Mouse (Mus musculus) hindbrain, embryonic 10.5 days (tissue): ENCODE data around the gene Gltp. TPM values are rescaled to one million over a fixed set of nuclear protein-coding genes. Genes with fewer than 3 reads are reported as not detected.
A peak's percentile ranks its signal among the peaks of the same experiment; 100 is the strongest.

Experiments
- DNase-seq: peaks from one replicate; pipeline ENCODE4 v3.0.0-alpha.2; 2017; ENCODE audit warnings: low spot score
- H3K27ac ChIP-seq: fragments of 300-500 bp; sonication (generic); 2 replicates; pipeline ENCODE4 v1.5.1; 2016; ENCODE audit warnings: mild to moderate bottlenecking, moderate library complexity
- H3K27me3 ChIP-seq: fragments of 300-500 bp; sonication (generic); 2 replicates; pipeline ENCODE4 v1.6.1; 2016; ENCODE audit warnings: mild to moderate bottlenecking; ENCODE audit not compliant: poor library complexity, insufficient read depth, severe bottlenecking
- H3K36me3 ChIP-seq: fragments of 300-500 bp; sonication (generic); 2 replicates; pipeline ENCODE4 v1.6.1; 2016; ENCODE audit warnings: mild to moderate bottlenecking, moderate library complexity
- H3K4me1 ChIP-seq: fragments of 300-500 bp; sonication (generic); replicated peaks from 2 replicates; pipeline ENCODE4 v1.6.1; 2016; ENCODE audit warnings: mild to moderate bottlenecking
- H3K4me3 ChIP-seq: fragments of 300-500 bp; sonication (generic); 2 replicates; pipeline ENCODE4 v1.5.1; 2016; ENCODE audit warnings: mild to moderate bottlenecking, moderate library complexity
- H3K9me3 ChIP-seq: fragments of 300-500 bp; sonication (generic); 2 replicates; pipeline ENCODE4 v1.6.1; 2016; ENCODE audit warnings: mild to moderate bottlenecking, moderate library complexity
- WGBS: fragments of 180-500 bp; shearing (Covaris S2); methylation state at CpG from one replicate; pipeline ENCODE4 v1.1.7; 2016; 5-methylcytosine and 5-hydroxymethylcytosine counted together
- polyA plus RNA-seq: library from polyadenylated mRNA; unstranded; fragments of >200 nt; fragmentation: Nextera tagmentation; extraction: Ambion mirVana; gene quantifications from 2 replicates; pipeline ENCODE4 v1.2.1, GENCODE M21; 2016

Gene Gltp
- 80.4 and 90.3 TPM in 2 replicates for polyA plus RNA-seq

- DNase-seq = peak; percentile 91
- H3K9me3 ChIP-seq = no peaks in the 10 kb centered on the region
- peaks cover 39% of the 10 kb centered on the region for H3K4me1 ChIP-seq
- no peaks in the 10 kb centered on the region for H3K36me3 ChIP-seq
- H3K27ac ChIP-seq = peak within 1 kb of the TSS; percentile 90
- WGBS = 3% methylated on average over 75 of the region's 75 CpGs
- H3K27me3 ChIP-seq = peaks cover 5% of the 10 kb centered on the region; the same call in 1 of the 2 replicates
- peak within 1 kb of the TSS; percentile 90 for H3K4me3 ChIP-seq
Measured at GRCm38 (mm10) chr5:114690633-114691567, at the start of gene Gltp. Gltp (minus strand) TSS chr5:114690984.

- Histone ChIP-seq H3K27me3 (no peaks in the 10 kb centered on the region), H3K36me3 (peaks cover 96% of the 10 kb centered on the region), H3K27ac (no peak overlapping the region), H3K4me1 (peaks cover 3% of the 10 kb centered on the region; the same call in 1 of the 2 replicates), H3K4me3 (no peak overlapping the region), H3K9me3 (no peaks in the 10 kb centered on the region)
- DNase-seq = no peak
- 88% methylated on average over 12 of the region's 12 CpGs for WGBS
Measured at GRCm38 (mm10) chr5:114738707-114739241, 48.0 kb upstream of the Gltp start.

DNA sequence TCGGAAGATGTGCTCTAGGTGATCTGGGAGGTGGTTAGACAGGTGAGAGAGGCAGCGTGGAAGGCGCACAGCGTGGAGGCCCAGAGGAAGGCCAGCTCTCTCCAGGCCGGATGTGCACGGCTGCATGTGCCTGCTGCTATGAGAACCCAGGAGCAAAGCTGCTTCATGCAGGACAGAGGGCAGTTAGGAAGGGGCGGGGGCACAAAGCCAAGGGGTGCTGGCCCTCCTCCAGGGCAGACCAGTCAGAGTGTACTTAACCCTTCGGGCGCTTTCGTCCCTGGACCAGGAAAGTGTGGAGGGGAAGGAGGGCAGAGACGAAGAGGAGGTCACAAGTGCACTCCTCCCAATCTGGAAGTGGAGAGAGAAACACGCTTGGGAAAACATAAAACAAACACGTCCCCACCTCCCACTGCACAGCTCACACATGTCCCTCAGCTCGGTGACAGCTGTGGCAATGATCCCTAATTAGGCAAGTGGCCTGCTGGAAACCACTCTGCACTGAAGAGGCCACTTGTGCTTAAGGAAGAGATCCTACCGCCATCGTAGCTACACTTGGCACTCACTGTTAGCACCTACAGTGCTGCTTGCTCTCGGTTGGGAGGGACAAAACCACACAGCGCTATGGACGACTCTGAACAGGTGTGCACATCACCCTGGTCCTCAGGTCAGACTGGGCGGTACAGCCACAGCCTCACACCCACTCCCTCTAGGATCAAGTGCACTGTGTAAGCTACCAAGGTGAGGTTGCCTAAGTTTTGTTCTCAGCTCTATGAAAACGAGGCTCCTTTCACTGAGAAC lies 46.5 kb upstream of the Gltp start:
- H3K4me3 ChIP-seq = no peak overlapping the region
- H3K27me3 ChIP-seq = no peaks in the 10 kb centered on the region
- no peaks in the 10 kb centered on the region for H3K9me3 ChIP-seq
- H3K27ac ChIP-seq = no peak overlapping the region
- WGBS = 87% methylated on average over 21 of the region's 21 CpGs
- H3K4me1 ChIP-seq = peaks cover 3% of the 10 kb centered on the region; the same call in 1 of the 2 replicates
- peaks cover 95% of the 10 kb centered on the region for H3K36me3 ChIP-seq
- no peak for DNase-seq

DNA sequence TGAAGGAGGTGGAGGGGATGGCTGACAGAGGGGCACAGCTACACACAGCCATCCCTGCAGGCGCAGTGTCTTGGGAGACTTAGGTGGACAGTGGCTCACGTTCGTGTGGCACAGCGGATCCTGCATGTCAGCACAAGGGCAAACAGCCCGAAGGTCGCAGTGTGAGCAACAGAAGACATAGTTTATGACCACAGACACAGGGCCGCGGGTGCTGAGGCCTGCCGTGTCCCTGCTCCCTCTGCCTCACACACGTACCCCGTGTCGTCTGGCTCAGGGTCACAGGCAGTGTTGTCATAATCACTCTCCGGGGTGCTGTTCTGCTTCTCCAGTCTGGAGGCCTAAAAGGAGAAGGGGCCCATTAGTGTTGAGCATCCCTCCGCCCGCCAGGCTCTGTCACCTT lies 42.8 kb upstream of the Gltp start:
- Histone ChIP-seq H3K27me3 (no peaks in the 10 kb centered on the region), H3K4me1 (peaks cover 2% of the 10 kb centered on the region; the same call in 1 of the 2 replicates), H3K27ac (no peak overlapping the region), H3K9me3 (no peaks in the 10 kb centered on the region), H3K36me3 (peaks cover 97% of the 10 kb centered on the region), H3K4me3 (no peak overlapping the region)
- DNase-seq = no peak
- 96% methylated on average over 15 of the region's 15 CpGs for WGBS

DNA sequence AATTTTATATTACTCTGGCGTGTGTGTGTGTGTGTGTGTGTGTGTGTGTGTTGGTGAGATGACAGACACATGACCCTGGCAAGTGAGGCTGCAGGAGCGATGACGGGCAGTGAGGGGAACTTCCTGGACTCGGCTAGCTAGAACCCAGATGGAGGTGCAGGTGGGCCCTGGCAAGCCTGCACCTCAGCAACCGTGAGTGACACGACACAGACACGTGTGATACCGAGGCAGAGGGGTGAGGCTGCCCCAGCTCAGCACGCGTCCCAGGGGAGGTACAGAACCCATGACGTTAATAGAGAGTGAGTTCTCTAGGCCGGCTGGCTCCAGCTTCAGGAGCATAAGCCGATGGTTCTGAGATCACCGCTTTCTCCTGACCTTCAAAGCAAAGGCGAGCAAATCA lies 41.2 kb upstream of the Gltp start:
- H3K9me3 ChIP-seq = no peaks in the 10 kb centered on the region
- H3K4me3 ChIP-seq = no peak overlapping the region
- no peak for DNase-seq
- H3K36me3 ChIP-seq = peaks cover 97% of the 10 kb centered on the region
- no peaks in the 10 kb centered on the region for H3K4me1 ChIP-seq
- 91% methylated on average over 15 of the region's 15 CpGs for WGBS
- no peak overlapping the region for H3K27ac ChIP-seq
- no peaks in the 10 kb centered on the region for H3K27me3 ChIP-seq

DNA sequence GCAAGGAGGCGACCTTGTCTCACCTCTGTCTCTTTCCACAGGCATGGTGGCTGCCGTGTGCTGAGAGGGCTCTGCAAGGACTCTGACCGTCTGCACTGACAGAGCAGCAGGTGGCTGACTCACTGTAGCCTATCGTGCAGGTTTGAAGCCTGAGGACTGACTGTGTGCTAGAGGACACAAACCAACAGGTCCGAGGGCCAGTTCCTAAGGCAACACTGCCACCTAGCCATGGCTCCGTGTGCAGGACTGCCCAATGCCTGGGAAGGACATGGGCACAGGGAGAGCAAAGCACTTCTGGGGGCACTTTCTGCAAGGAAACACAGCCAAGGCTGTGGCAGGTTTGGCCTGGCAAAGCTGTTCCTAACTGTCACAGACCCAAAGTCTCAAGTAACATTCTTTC lies 40.7 kb upstream of the Gltp start:
- Histone ChIP-seq H3K27ac (no peak overlapping the region), H3K4me1 (no peaks in the 10 kb centered on the region), H3K36me3 (peaks cover 92% of the 10 kb centered on the region), H3K4me3 (no peak overlapping the region), H3K27me3 (no peaks in the 10 kb centered on the region), H3K9me3 (no peaks in the 10 kb centered on the region)
- WGBS = 68% methylated on average over 6 of the region's 6 CpGs
- no peak for DNase-seq

- H3K27ac ChIP-seq = no peak overlapping the region
- H3K36me3 ChIP-seq = peaks cover 92% of the 10 kb centered on the region
- H3K27me3 ChIP-seq = no peaks in the 10 kb centered on the region
- DNase-seq = peak; percentile 30
- no peaks in the 10 kb centered on the region for H3K9me3 ChIP-seq
- 0 out of 2 replicates have a peak, but pooled peaks cover 5% of the 10 kb centered on the region for H3K4me1 ChIP-seq
- no peak overlapping the region for H3K4me3 ChIP-seq
- 62% methylated on average over 10 of the region's 10 CpGs for WGBS
Measured at GRCm38 (mm10) chr5:114730129-114730528, 39.3 kb upstream of the Gltp start.

- no peak overlapping the region for H3K4me3 ChIP-seq
- H3K27me3 ChIP-seq = no peaks in the 10 kb centered on the region
- H3K9me3 ChIP-seq = peaks cover 8% of the 10 kb centered on the region; the same call in 1 of the 2 replicates
- H3K36me3 ChIP-seq = peaks cover 91% of the 10 kb centered on the region
- H3K27ac ChIP-seq = no peak overlapping the region
- DNase-seq = no peak
- 0 out of 2 replicates have a peak, but pooled peaks cover 5% of the 10 kb centered on the region for H3K4me1 ChIP-seq
- 88% methylated on average over 10 of the region's 10 CpGs for WGBS
Measured at GRCm38 (mm10) chr5:114728160-114728559, 37.4 kb upstream of the Gltp start.

GRCm38 (mm10) chr5:114722846-114723245 lies 32.1 kb upstream of the Gltp start:
- peaks cover 93% of the 10 kb centered on the region for H3K36me3 ChIP-seq
- H3K27me3 ChIP-seq = no peaks in the 10 kb centered on the region
- DNase-seq = no peak
- 0 out of 2 replicates have a peak, but pooled peaks cover 5% of the 10 kb centered on the region for H3K4me1 ChIP-seq
- H3K4me3 ChIP-seq = no peak overlapping the region
- no peak overlapping the region for H3K27ac ChIP-seq
- H3K9me3 ChIP-seq = peaks cover 8% of the 10 kb centered on the region; the same call in 1 of the 2 replicates
- 95% methylated on average over 13 of the region's 13 CpGs for WGBS

- Histone ChIP-seq H3K36me3 (peaks cover 93% of the 10 kb centered on the region), H3K4me1 (0 out of 2 replicates have a peak, but pooled peaks cover 5% of the 10 kb centered on the region), H3K27me3 (no peaks in the 10 kb centered on the region), H3K4me3 (no peak overlapping the region), H3K9me3 (peaks cover 8% of the 10 kb centered on the region; the same call in 1 of the 2 replicates), H3K27ac (no peak overlapping the region)
- DNase-seq = no peak
- WGBS = 93% methylated on average over 10 of the region's 10 CpGs
Measured at GRCm38 (mm10) chr5:114721969-114722368, 31.2 kb upstream of the Gltp start.

- H3K4me1 ChIP-seq = 0 out of 2 replicates have a peak, but pooled peaks cover under 1% of the 10 kb centered on the region
- no peak for DNase-seq
- H3K27ac ChIP-seq = no peak overlapping the region
- H3K36me3 ChIP-seq = peaks cover 98% of the 10 kb centered on the region
- H3K9me3 ChIP-seq = peaks cover 8% of the 10 kb centered on the region; the same call in 1 of the 2 replicates
- WGBS = 91% methylated on average over 11 of the region's 11 CpGs
- no peaks in the 10 kb centered on the region for H3K27me3 ChIP-seq
- H3K4me3 ChIP-seq = no peak overlapping the region
Measured at GRCm38 (mm10) chr5:114720784-114721183, 30.0 kb upstream of the Gltp start.

DNA sequence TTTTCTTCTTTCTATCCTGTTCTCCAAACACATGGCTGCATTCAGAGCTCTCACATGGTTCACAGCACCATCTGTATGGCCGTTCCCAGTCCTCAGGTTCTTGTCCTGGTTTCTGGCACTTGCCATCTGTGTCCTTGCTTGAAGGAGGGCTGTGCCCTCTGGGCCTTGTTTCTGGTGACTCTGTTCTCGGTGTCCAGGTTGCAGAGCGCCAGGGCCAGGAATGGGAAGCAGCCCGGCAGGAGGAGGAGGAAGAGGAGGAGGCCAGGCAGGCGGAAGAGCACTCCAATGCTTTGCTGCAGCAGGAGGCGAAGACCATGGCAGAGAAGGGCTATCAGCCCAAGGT lies 29.1 kb upstream of the Gltp start:
- Histone ChIP-seq H3K36me3 (peaks cover 98% of the 10 kb centered on the region), H3K4me3 (no peak overlapping the region), H3K4me1 (no peaks in the 10 kb centered on the region), H3K27me3 (no peaks in the 10 kb centered on the region), H3K9me3 (peaks cover 8% of the 10 kb centered on the region; the same call in 1 of the 2 replicates), H3K27ac (no peak overlapping the region)
- no peak for DNase-seq
- WGBS = 96% methylated on average over 6 of the region's 6 CpGs
